Mouse (Mus musculus): ENCODE data around the gene Gemin5. TPM values are rescaled to one million over a fixed set of nuclear protein-coding genes. Genes with fewer than 3 reads are reported as not detected.

Gene Gemin5
- polyA plus RNA-seq, 1 experiment: 27.8 TPM

- Histone ChIP-seq H3K36me3 (ENCODE audit: control insufficient read depth, insufficient read depth, low read length) (no peaks in the 10 kb centered on the region), H3K27ac (ENCODE audit: control insufficient read depth, insufficient read depth, low read depth, low read length) (no peak overlapping the region), H3K4me3 (ENCODE audit: control insufficient read depth, low read depth, low read length) (no peak overlapping the region), H3K27me3 (ENCODE audit: control insufficient read depth, insufficient read depth, low read length) (no peaks in the 10 kb centered on the region), H3K4me1 (ENCODE audit: control insufficient read depth, insufficient read depth, low read length) (peaks cover 3% of the 10 kb centered on the region; the same call in 1 of the 2 replicates)
- no peak for TF ChIP-seq CTCF (IDR thresholded peaks at IDR 0.05; ENCODE audit: control insufficient read depth, insufficient read depth, insufficient replicate concordance, low read depth, low read length)
- no peak for TF ChIP-seq POLR2A (IDR thresholded peaks at IDR 0.05; ENCODE audit: control insufficient read depth, low read depth, low read length)
These were observed 72.8 kb downstream of the Gemin5 start for GRCm38 (mm10) chr11:58095561-58095960.

GRCm38 (mm10) chr11:58094766-58095165, 73.6 kb downstream of the Gemin5 start:
- TF ChIP-seq POLR2A (IDR thresholded peaks at IDR 0.05; ENCODE audit: control insufficient read depth, low read depth, low read length) (no peak), CTCF (IDR thresholded peaks at IDR 0.05; ENCODE audit: control insufficient read depth, insufficient read depth, insufficient replicate concordance, low read depth, low read length) (no peak)
- no peak overlapping the region for H3K4me3 ChIP-seq (ENCODE audit: control insufficient read depth, low read depth, low read length)
- H3K27me3 ChIP-seq (ENCODE audit: control insufficient read depth, insufficient read depth, low read length): no peaks in the 10 kb centered on the region
- H3K4me1 ChIP-seq (ENCODE audit: control insufficient read depth, insufficient read depth, low read length): peaks cover 3% of the 10 kb centered on the region; the same call in 1 of the 2 replicates
- H3K36me3 ChIP-seq (ENCODE audit: control insufficient read depth, insufficient read depth, low read length): no peaks in the 10 kb centered on the region
- H3K27ac ChIP-seq (ENCODE audit: control insufficient read depth, insufficient read depth, low read depth, low read length): no peak overlapping the region

- no peaks in the 10 kb centered on the region for H3K36me3 ChIP-seq (ENCODE audit: control insufficient read depth, insufficient read depth, low read length)
- TF ChIP-seq CTCF (IDR thresholded peaks at IDR 0.05; ENCODE audit: control insufficient read depth, insufficient read depth, insufficient replicate concordance, low read depth, low read length) (no peak), POLR2A (IDR thresholded peaks at IDR 0.05; ENCODE audit: control insufficient read depth, low read depth, low read length) (0 out of 2 replicates have a peak, but pooled peaks have one; percentile 37)
- H3K4me1 ChIP-seq (ENCODE audit: control insufficient read depth, insufficient read depth, low read length): peaks cover 3% of the 10 kb centered on the region; the same call in 1 of the 2 replicates
- H3K27ac ChIP-seq (ENCODE audit: control insufficient read depth, insufficient read depth, low read depth, low read length): no peak within 1 kb of the TSS
- H3K4me3 ChIP-seq (ENCODE audit: control insufficient read depth, low read depth, low read length): peak within 1 kb of the TSS; percentile 38
- H3K27me3 ChIP-seq (ENCODE audit: control insufficient read depth, insufficient read depth, low read length): no peaks in the 10 kb centered on the region
These were observed 75.3 kb downstream of the Gemin5 start, which contains the start of gene Gm12248 for GRCm38 (mm10) chr11:58093021-58093528. Gene Gm12248, minus strand, starts transcription at chr11:58093134.

- Histone ChIP-seq H3K4me3 (ENCODE audit: control insufficient read depth, low read depth, low read length) (peak overlapping the region; percentile 38; the same call in 1 of the 2 replicates), H3K36me3 (ENCODE audit: control insufficient read depth, insufficient read depth, low read length) (no peaks in the 10 kb centered on the region), H3K4me1 (ENCODE audit: control insufficient read depth, insufficient read depth, low read length) (peaks cover 1% of the 10 kb centered on the region; the same call in 1 of the 2 replicates), H3K27ac (ENCODE audit: control insufficient read depth, insufficient read depth, low read depth, low read length) (no peak overlapping the region), H3K27me3 (ENCODE audit: control insufficient read depth, insufficient read depth, low read length) (no peaks in the 10 kb centered on the region)
- TF ChIP-seq POLR2A (IDR thresholded peaks at IDR 0.05; ENCODE audit: control insufficient read depth, low read depth, low read length) (no peak), CTCF (IDR thresholded peaks at IDR 0.05; ENCODE audit: control insufficient read depth, insufficient read depth, insufficient replicate concordance, low read depth, low read length) (no peak)
These were observed 75.8 kb downstream of the Gemin5 start for GRCm38 (mm10) chr11:58092541-58092940.

- Histone ChIP-seq H3K27ac (ENCODE audit: control insufficient read depth, insufficient read depth, low read depth, low read length) (no peak overlapping the region), H3K4me3 (ENCODE audit: control insufficient read depth, low read depth, low read length) (no peak overlapping the region)
- no peak for TF ChIP-seq POLR2A (IDR thresholded peaks at IDR 0.05; ENCODE audit: control insufficient read depth, low read depth, low read length)
- TF ChIP-seq CTCF (IDR thresholded peaks at IDR 0.05; ENCODE audit: control insufficient read depth, insufficient read depth, insufficient replicate concordance, low read depth, low read length): no peak
These were observed 86.6 kb downstream of the Gemin5 start for GRCm38 (mm10) chr11:58081716-58082115.

GRCm38 (mm10) chr11:58077270-58077669, 91.1 kb downstream of the Gemin5 start:
- H3K4me3 ChIP-seq (ENCODE audit: control insufficient read depth, low read depth, low read length): no peak overlapping the region
- H3K27ac ChIP-seq (ENCODE audit: control insufficient read depth, insufficient read depth, low read depth, low read length): no peak overlapping the region
- no peaks in the 10 kb centered on the region for H3K36me3 ChIP-seq (ENCODE audit: control insufficient read depth, insufficient read depth, low read length)
- TF ChIP-seq CTCF (IDR thresholded peaks at IDR 0.05; ENCODE audit: control insufficient read depth, insufficient read depth, insufficient replicate concordance, low read depth, low read length): no peak
- no peak for TF ChIP-seq POLR2A (IDR thresholded peaks at IDR 0.05; ENCODE audit: control insufficient read depth, low read depth, low read length)
- H3K4me1 ChIP-seq (ENCODE audit: control insufficient read depth, insufficient read depth, low read length): no peaks in the 10 kb centered on the region
- H3K27me3 ChIP-seq (ENCODE audit: control insufficient read depth, insufficient read depth, low read length): no peaks in the 10 kb centered on the region

More at GRCm38 (mm10) chr11:58081716-58082115, 86.6 kb downstream of the Gemin5 start:
- Histone ChIP-seq H3K27me3 (ENCODE audit: control insufficient read depth, insufficient read depth, low read length) (no peaks in the 10 kb centered on the region), H3K4me1 (ENCODE audit: control insufficient read depth, insufficient read depth, low read length) (no peaks in the 10 kb centered on the region), H3K36me3 (ENCODE audit: control insufficient read depth, insufficient read depth, low read length) (no peaks in the 10 kb centered on the region)

GRCm38 (mm10) chr11:58072978-58073377, 95.4 kb downstream of the Gemin5 start:
- Histone ChIP-seq H3K4me1 (ENCODE audit: control insufficient read depth, insufficient read depth, low read length) (no peaks in the 10 kb centered on the region), H3K36me3 (ENCODE audit: control insufficient read depth, insufficient read depth, low read length) (no peaks in the 10 kb centered on the region), H3K27me3 (ENCODE audit: control insufficient read depth, insufficient read depth, low read length) (no peaks in the 10 kb centered on the region), H3K4me3 (ENCODE audit: control insufficient read depth, low read depth, low read length) (no peak overlapping the region), H3K27ac (ENCODE audit: control insufficient read depth, insufficient read depth, low read depth, low read length) (no peak overlapping the region)
- TF ChIP-seq POLR2A (IDR thresholded peaks at IDR 0.05; ENCODE audit: control insufficient read depth, low read depth, low read length) (no peak), CTCF (IDR thresholded peaks at IDR 0.05; ENCODE audit: control insufficient read depth, insufficient read depth, insufficient replicate concordance, low read depth, low read length) (no peak)

Other genes with a start within 250 kb of the Gemin5 start
- 123 and 129 TPM in 2 replicates for gene Larp1, start 159.5 kb downstream of the Gemin5 start, polyA plus RNA-seq (2012; rRNA removed)
- 1.5 TPM in 2 replicates for gene Gm12248, start 75.4 kb downstream of the Gemin5 start, polyA plus RNA-seq (2012; rRNA removed)
- 17.6 and 22.8 TPM in 2 replicates for gene Cnot8, start 64.4 kb downstream of the Gemin5 start, polyA plus RNA-seq (2012; rRNA removed)
- gene Mrpl22, start 3.1 kb upstream of the Gemin5 start, polyA plus RNA-seq (2012; rRNA removed): 39.4 and 43.3 TPM in 2 replicates
- 0.59 and 0.61 TPM in 2 replicates for gene Igtp, start 31.0 kb upstream of the Gemin5 start, polyA plus RNA-seq (2012; rRNA removed)
- 0.48 and 0.79 TPM in 2 replicates for gene Irgm2, start 31.1 kb upstream of the Gemin5 start, polyA plus RNA-seq (2012; rRNA removed)
- 0.13 and 0.75 TPM in 2 replicates for gene 4930438A08Rik, start 106.3 kb upstream of the Gemin5 start, polyA plus RNA-seq (2012; rRNA removed)
- gene Zfp692, start 138.5 kb upstream of the Gemin5 start, polyA plus RNA-seq (2012; rRNA removed): 11.2 and 14.0 TPM in 2 replicates
- gene Zfp672, start 161.8 kb upstream of the Gemin5 start, polyA plus RNA-seq (2012; rRNA removed): 43.7 and 48.9 TPM in 2 replicates
- gene Sh3bp5l, start 162.2 kb upstream of the Gemin5 start, polyA plus RNA-seq (2012; rRNA removed): 8.6 and 9.5 TPM in 2 replicates
- gene Lypd8, start 210.5 kb upstream of the Gemin5 start, polyA plus RNA-seq (2012; rRNA removed): 4.0 and 4.3 TPM in 2 replicates

Data from testis, adult 2 months (tissue).